Mouse (Mus musculus) MN1 (cell line): ENCODE measurements around the gene Usp28.

Source experiments
- DNase-seq: peaks from one replicate; pipeline ENCODE4 v3.0.0-alpha.2; 2016; ENCODE audit warnings: low spot score

The Usp28 gene

DNA sequence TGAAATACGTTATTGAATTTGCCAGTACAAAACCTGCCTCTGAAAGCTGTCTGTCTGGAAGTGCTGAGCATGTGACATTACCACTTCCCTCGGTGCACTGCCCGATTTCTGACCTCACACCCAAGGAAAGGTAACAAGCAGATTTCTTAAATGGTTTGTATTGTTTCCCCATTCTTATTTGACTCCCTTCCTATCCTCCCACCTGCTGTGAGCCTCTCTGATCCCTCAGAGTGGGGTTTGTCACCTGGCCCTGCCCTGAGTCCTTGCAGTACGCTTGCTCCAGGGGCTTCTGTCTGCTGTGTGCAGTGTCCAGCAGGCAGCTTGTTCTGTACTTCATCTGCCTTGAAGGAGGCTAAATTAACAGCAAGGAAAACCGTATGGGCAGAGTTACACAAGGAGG, 38.8 kb downstream of the Usp28 start:
- DNase-seq = no peak

DNA sequence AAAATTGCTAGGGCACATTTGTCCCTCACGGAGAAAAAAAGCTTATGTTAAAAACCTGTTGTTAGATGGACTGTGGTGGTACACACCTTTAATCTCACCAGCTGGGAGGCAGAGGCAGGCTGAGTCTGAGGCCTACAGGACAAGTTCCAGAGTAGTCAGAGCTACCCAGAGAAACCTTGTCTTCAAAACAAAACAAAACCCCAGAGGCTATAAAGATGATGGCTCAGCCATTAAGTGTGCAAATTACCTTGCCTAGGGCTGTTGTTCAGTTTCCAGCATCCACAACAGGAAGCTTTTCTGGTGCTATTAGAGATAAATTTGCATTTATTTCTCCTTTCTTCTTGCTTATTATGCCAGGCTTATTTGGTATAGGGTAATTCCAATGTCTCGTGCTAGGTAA, 39.4 kb downstream of the Usp28 start:
- DNase-seq = no peak

DNA sequence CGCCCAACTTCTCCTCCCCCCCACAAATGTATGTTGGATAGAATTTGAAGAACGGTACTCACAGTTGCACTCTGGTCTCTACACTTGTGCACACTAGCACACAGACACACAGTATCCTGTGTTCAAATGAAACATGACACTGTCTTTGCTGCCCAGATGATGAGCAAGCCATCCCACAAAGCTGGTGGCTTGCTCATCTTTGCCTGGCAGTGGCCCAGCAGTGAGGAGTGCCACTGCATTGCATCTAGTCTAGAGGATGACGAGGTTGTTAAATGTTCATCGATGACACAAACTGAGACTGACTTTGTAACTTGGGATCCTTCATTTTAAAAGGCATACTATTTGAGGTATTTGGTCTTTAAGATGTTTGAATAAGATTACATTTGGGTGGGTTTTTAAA, 49.6 kb downstream of the Usp28 start:
- DNase-seq = no peak

DNA sequence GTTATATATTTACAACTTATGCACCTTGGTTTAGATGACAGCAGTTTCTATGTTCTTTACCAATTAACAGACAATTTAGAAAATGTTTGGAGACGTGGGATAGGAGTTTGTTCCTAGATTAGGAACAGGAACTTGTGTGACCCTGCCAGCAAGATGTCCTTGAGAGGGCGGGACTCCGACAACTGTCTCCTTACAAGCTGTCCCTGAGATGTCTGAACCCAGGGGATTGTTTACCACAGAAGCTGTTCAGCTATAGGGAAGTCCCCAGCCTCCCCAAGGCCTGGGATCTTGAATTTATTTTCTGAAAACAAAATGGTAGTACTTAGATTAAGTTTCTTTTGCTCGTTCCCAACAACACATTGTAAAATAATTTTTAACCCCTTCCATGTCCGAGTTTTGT, 65.7 kb downstream of the Usp28 start:
- DNase-seq = no peak

DNA sequence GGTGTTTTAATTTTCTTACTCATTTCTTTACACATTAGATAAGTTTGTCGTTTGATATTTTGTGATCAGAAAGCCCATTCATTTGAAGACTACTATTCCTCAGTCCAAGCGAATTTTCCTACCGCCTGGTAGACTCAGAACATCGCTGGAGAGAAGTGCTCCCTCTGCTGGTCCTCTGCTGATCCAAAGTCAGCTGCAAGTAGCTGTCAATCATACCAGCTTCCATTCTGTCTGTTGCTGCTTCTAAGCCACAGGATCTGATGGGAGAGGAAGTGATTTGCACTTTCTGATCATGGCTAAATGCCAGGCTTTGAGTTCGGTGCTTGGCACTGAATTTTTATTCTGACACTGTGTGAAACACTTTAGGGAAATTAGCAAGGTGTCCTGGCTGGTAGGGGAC, 66.2 kb downstream of the Usp28 start:
- DNase-seq = peak; percentile 56

DNA sequence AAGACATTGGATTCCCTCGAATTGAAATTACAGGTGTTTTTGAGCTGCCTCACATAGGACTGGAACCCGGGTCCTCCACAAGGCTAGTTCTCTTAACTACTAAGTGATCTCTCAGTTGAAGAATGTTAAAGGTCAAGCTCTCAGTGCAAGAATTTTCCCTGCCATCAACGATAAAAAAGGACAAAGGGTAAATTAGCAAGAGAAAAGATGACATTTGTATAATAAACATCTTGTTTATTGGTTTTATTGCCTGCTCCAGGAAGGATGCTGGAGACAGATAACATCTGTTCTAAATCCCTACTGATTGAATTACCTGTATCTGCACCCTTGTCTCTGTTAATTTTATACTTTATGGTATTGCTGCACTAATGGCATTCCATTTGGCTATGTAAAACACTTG, 68.9 kb downstream of the Usp28 start:
- no peak for DNase-seq

DNA sequence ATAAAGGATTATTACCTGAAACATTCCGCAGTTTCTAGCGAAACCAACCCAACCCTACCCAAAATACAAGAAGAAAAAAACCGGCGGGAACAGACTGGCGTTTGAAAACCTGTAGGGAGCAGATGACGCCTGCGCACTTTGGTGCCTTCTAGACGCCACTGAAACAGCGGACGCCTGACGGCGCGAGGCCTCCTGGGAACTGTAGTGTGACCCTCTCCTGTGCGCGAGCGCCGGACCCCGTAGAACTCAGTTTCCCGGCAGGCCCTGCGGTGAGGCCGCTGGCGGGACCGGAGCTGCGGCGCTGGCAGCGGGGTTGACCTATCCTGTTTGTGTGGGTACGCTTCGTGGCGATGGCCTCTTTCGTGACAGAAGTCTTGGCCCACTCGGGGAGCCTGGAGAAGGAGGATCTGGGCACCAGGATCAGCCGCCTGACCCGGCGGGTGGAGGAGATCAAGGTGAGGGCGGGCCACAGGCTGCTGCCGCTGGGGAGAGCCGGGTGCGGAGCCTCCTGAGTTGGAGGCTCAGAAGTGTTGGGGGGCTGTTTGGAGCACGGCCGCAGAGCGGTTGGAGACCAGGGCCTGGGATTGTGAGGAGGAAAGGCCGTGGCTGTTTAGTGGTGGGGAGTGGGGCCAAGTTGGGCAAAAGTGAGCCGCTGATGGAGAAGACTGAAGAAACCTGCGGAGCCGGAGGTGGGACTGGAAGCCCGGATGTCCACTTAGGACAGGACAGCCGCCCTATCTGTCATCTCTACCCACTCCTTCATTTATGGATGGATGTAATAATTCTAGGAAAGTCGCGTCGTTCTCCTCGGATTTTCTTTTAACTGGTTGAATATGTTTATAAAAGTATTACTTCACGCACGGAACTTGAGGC, 70.4 kb downstream of the Usp28 start, which contains the start of gene Zw10:
Gene Zw10 (plus strand): TSS at position 281 of the 873 bp plus-strand sequence.
- peak; percentile 97 for DNase-seq

DNA sequence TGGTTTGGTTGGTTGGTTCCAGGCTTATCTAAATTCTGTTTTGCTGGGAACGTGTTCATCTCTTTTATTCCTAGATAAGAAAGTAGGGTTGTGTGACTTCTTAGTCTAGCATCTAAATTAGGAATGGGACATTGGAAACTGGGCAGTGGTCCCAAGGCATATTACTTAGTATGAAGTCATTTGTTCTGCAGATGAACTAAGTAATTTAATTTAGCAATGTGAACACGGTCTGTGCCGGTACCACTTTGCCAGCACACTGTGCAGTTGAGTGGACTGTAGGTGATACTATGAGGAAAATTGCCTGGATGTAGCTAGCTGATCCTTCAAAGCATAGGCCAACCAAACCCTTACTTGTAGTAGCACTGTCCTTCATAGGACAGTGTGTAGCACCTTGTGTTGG, 91.7 kb downstream of the Usp28 start:
- no peak for DNase-seq

DNA sequence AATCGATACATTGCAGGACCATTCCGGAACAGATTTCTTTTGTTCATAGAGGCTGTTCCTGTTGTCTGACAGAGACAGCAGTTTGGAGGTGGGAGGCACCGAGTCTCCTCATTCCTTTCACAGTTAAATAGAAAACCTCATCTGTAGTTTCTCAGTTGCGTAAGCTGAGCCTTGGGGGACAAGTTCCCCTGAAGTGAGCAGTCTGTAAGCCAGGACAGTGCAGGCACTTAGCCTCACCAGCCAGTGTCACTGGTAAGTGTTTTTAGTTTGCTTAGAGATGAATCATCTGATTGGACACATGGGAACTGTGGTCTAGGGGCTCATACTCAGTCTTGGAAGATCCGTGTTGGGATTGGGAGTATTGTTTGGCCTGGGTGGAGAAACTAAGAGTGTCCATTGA, 95.9 kb downstream of the Usp28 start, which contains the start of gene Tmprss5:
Gene Tmprss5 (plus strand): TSS at position 154 of the 400 bp plus-strand sequence.
- no peak for DNase-seq

DNA sequence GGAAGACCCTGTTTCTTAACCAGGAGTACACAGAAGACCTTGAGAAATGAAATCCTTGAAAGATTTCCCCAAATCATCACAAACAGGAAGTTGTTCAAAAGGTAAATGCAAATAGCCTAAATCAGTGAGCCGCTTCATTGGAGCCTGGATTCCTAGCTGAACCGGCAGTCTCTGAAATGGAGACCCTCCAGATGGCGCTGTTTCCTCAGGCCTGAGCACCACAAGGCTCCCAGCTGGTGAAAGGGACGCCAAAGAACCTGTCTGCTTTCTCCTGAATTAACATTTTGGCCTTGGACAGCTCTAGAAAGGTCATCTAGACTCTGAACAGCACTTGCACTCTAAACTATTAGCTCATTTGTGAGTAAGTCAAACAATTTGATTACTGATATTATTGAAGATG, 96.4 kb downstream of the Usp28 start:
- DNase-seq = peak; percentile 64

DNA sequence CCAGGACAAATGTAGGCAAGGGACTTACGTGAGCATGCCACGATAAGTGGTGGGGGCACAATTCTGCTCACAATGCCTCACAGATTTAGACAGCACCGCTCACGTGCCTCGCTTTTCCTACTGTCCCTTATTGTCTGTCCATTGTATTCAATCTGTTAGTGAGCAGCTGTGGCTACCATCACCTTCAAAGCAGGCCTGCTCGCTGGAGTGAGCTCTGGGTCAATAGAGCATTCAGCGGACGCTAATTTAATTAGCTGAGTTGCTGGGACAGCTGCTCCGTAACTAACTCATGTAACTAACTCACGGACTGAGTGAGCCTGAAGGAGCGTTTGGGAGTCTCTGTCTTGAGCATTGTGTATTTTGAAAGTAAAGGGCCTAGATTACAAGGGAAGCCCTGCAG, 102.1 kb downstream of the Usp28 start:
- DNase-seq = peak; percentile 25
